Mouse (Mus musculus) G1E (cell line): ENCODE measurements around the gene Thap7. TPM values are rescaled to one million over a fixed set of nuclear protein-coding genes. Genes with fewer than 3 reads are reported as not detected.
A peak's percentile ranks its signal among the peaks of the same experiment; 100 is the strongest.

Experiments used
- ATAC-seq: 2 replicates; pipeline ENCODE4 v1.8.0; 2016; ENCODE audit warnings: mild to moderate bottlenecking; ENCODE audit not compliant: insufficient number of reproducible peaks, poor library complexity, low FRiP score, severe bottlenecking; ENCODE audit errors: extremely low read depth
- DNase-seq: peaks from one replicate; pipeline ENCODE4 v3.0.0; 2012; ENCODE audit warnings: low spot score
- H3K27me3 ChIP-seq: 2 replicates; pipeline ENCODE4 v1.6.1; 2012; ENCODE audit warnings: mild to moderate bottlenecking, low read length, inconsistent platforms; ENCODE audit not compliant: insufficient read depth
- H3K36me3 ChIP-seq: replicated peaks from 2 replicates; pipeline ENCODE3; 2012; ENCODE audit warnings: mild to moderate bottlenecking, inconsistent platforms
- H3K4me1 ChIP-seq: 2 replicates; pipeline ENCODE4 v1.6.1; 2012; ENCODE audit warnings: low read depth, low read length, inconsistent platforms, mixed read lengths; ENCODE audit not compliant: insufficient read depth
- H3K4me3 ChIP-seq: 2 replicates; pipeline ENCODE4 v1.5.1; 2012; ENCODE audit warnings: low read depth, mild to moderate bottlenecking, inconsistent platforms, low read length, moderate library complexity, mixed read lengths
- H3K9me3 ChIP-seq: replicated peaks from 2 replicates; pipeline ENCODE4 v1.6.1; 2012; ENCODE audit warnings: inconsistent platforms
- CTCF ChIP-seq: IDR thresholded peaks from 2 replicates; pipeline ENCODE4 v1.5.1; 2012; ENCODE audit warnings: low read depth, low read length, inconsistent platforms, mixed read lengths
- GATA1 ChIP-seq: IDR thresholded peaks from 2 replicates; pipeline ENCODE4 v1.6.1; 2012; ENCODE audit warnings: borderline replicate concordance, low read length, inconsistent platforms, mixed read lengths
- GATA2 ChIP-seq: IDR thresholded peaks from 2 replicates; pipeline ENCODE4 v1.6.1; 2012; ENCODE audit warnings: low read depth, low read length, inconsistent platforms, borderline replicate concordance
- POLR2AphosphoS5 ChIP-seq: IDR thresholded peaks from 2 replicates; pipeline ENCODE4 v1.6.1; 2012; ENCODE audit warnings: low read depth, low read length, inconsistent platforms; ENCODE audit not compliant: insufficient replicate concordance
- TAL1 ChIP-seq: conservative IDR thresholded peaks from 2 replicates; pipeline ENCODE4 v1.6.1; 2012; ENCODE audit warnings: low read depth, low read length, inconsistent platforms, mixed read lengths
- polyA plus RNA-seq: library from polyadenylated mRNA; stranded (reverse); fragments of >175 nt; gene quantifications from 2 replicates; pipeline ENCODE4 v1.2.3, GENCODE M21; 2012
- total RNA-seq, 2 experiments: library from RNA; stranded (forward) in 1 of 2; stranded (reverse) in 1 of 2; fragments of 200-1000 nt in 1 of 2; fragments of >200 nt in 1 of 2; fragmentation: Nextera tagmentation in 1 of 2; gene quantifications; 2 replicates each; pipeline ENCODE4 v1.2.3; 2014 to 2017

The Thap7 gene
- total and polyA plus RNA-seq, 3 experiments = 22.5 to 148 (median 38.1) TPM

DNA sequence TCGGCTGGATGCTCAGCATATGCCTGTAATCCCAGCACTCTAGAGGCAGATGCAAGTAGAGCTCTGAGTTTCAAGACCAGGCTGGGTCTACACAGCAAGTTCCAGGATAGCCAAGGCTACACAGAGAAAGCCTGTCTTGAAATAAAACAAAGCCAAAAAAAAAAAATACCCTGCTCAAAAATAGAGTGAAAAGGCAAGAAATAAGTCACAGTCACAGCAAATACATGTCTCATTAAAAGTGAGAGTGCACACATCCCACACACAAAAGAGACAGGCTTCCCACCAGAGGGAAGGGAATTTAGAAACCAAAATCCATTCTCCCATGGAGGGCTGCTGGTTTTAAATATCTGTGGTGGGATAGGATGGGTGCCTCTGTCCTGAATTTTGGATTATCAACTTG is 32.6 kb upstream of the Thap7 start:
- no peak for TF ChIP-seq GATA1
- no peak for TF ChIP-seq POLR2AphosphoS5
- TF ChIP-seq CTCF = no peak
- TF ChIP-seq GATA2 = no peak
- Histone ChIP-seq H3K27me3 (peaks cover 84% of the 10 kb centered on the region), H3K4me3 (no peak overlapping the region), H3K36me3 (no peaks in the 10 kb centered on the region), H3K4me1 (peaks cover 32% of the 10 kb centered on the region), H3K9me3 (no peaks in the 10 kb centered on the region)
- no peak for DNase-seq
- no peak for ATAC-seq

DNA sequence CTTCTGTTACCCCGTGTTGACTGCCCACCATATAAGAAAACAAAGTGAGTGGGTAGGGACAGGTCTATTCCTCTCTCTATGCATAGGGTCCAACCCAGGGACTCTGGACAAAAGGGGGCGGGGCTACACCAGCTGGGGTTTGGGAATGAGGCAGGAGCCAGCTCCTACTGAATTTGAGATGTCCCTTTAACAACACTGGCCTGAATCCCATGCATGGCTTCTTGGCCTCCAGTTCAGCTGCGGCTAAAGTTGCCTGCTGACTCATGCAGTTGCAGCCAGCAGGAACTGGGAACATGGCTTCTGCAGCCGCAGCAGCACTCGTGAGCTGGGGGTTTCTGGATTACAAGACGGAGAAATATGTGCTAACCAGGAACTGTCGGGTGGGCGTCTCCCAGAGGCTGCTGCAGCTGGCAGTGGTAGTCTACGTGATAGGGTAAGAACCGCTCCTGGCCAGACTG is 30.8 kb upstream of the Thap7 start, which contains the start of gene P2rx6:
Gene P2rx6 (plus strand): TSS at position 135 of the 458 bp plus-strand sequence.
- Histone ChIP-seq H3K9me3 (no peaks in the 10 kb centered on the region), H3K27me3 (peaks cover 77% of the 10 kb centered on the region), H3K36me3 (no peaks in the 10 kb centered on the region), H3K4me1 (peaks cover 41% of the 10 kb centered on the region), H3K4me3 (peak within 1 kb of the TSS; percentile 24; the same call in 1 of the 2 replicates)
- DNase-seq (no peak), ATAC-seq (no peak)
- no peak for TF ChIP-seq GATA2
- no peak for TF ChIP-seq TAL1
- no peak for TF ChIP-seq POLR2AphosphoS5
- no peak for TF ChIP-seq GATA1
- TF ChIP-seq CTCF = no peak

DNA sequence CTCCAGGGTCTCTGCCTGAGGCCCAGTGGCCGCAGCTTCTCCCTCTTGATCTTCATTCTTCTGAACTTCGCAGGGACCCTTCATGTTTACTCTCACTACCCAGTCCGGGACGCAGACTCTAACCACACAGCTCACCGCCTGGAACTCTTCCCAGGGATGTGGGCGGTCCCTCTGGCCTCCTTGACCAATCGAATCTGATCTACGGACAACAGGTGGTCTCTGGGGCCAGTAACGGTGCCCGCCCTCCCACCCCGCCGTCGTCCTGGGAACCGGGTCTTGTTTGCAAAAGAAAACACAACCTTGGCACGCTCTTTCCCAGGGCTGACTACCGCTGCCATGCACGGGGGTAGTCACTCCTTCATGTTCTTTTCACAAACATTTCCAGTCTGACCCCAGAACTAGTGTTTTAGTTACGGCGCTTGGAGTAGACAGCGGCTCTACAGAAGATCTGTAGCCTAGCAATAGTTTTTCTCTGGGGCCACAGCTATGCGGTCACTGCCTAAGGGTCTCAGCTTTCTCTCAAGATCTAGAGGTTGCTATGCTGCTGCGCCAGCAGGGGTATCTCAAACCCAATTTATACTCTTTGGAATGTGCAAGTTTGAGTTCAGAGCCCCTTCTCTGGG is 30.3 kb upstream of the Thap7 start, which contains the start of gene Lrrc74b:
Gene Lrrc74b (minus strand): TSS at position 120 of the 623 bp plus-strand sequence.
- H3K4me3 ChIP-seq = peak within 1 kb of the TSS; percentile 24; the same call in 1 of the 2 replicates
- peaks cover 41% of the 10 kb centered on the region for H3K4me1 ChIP-seq
- H3K9me3 ChIP-seq = no peaks in the 10 kb centered on the region

GRCm38 (mm10) chr16:17559396-17560027 is 28.6 kb upstream of the Thap7 start:
- H3K4me3 ChIP-seq = no peak overlapping the region
- no peaks in the 10 kb centered on the region for H3K36me3 ChIP-seq
- peaks cover 57% of the 10 kb centered on the region for H3K27me3 ChIP-seq
- no peak for DNase-seq
- no peaks in the 10 kb centered on the region for H3K9me3 ChIP-seq
- TF ChIP-seq TAL1 (no peak), GATA1 (no peak), CTCF (no peak), GATA2 (no peak), POLR2AphosphoS5 (no peak)
- H3K4me1 ChIP-seq = peaks cover 56% of the 10 kb centered on the region
- ATAC-seq = no peak

More for the DNA sequence above, 30.3 kb upstream of the Thap7 start, which contains the start of gene Lrrc74b:
- TF ChIP-seq POLR2AphosphoS5 = no peak
- TF ChIP-seq GATA1 = no peak
- no peak for TF ChIP-seq TAL1
- TF ChIP-seq CTCF = no peak
- no peak for TF ChIP-seq GATA2
- Histone ChIP-seq H3K27me3 (peaks cover 72% of the 10 kb centered on the region), H3K36me3 (no peaks in the 10 kb centered on the region)
- DNase-seq = no peak
- ATAC-seq = no peak

DNA sequence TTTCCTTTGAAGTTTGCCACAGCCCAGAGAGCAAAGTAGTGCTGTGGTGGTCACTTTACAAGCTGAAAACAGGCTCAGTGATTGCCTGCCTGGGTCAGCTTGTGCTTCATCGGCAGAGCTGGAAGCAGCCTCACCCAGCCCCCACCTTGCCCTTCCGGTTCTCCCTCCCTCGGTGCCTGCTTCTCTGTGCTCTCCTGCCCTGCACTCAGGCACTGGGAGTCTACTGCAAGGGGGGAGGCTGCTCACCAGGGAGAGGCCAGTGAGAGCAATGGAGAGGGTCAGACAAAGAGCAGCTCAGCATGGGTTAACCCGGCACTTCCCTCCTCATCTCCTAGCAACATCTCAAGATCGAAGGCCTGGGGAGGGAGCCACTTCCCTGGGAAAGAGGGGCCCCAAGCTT is 27.9 kb upstream of the Thap7 start:
- TF ChIP-seq CTCF (no peak), GATA2 (no peak), GATA1 (no peak), TAL1 (no peak), POLR2AphosphoS5 (no peak)
- no peaks in the 10 kb centered on the region for H3K36me3 ChIP-seq
- peak overlapping the region; percentile 44; the same call in 1 of the 2 replicates for H3K4me3 ChIP-seq
- ATAC-seq (no peak), DNase-seq (no peak)
- no peaks in the 10 kb centered on the region for H3K9me3 ChIP-seq
- H3K27me3 ChIP-seq = peaks cover 51% of the 10 kb centered on the region
- peaks cover 58% of the 10 kb centered on the region for H3K4me1 ChIP-seq

GRCm38 (mm10) chr16:17557947-17558480 is 27.1 kb upstream of the Thap7 start:
- peaks cover 62% of the 10 kb centered on the region for H3K4me1 ChIP-seq
- no peaks in the 10 kb centered on the region for H3K9me3 ChIP-seq
- peaks cover 48% of the 10 kb centered on the region for H3K27me3 ChIP-seq
- no peak overlapping the region; the same call in 1 of the 2 replicates for H3K4me3 ChIP-seq
- TF ChIP-seq GATA1 = no peak
- no peak for TF ChIP-seq TAL1
- no peak for TF ChIP-seq POLR2AphosphoS5
- peak; percentile 99 for TF ChIP-seq CTCF
- TF ChIP-seq GATA2 = no peak
- ATAC-seq (no peak), DNase-seq (peak; percentile 56)
- H3K36me3 ChIP-seq = no peaks in the 10 kb centered on the region
